Mouse (Mus musculus): ENCODE measurements around the gene Cdkn2aipnl. TPM values are rescaled to one million over a fixed set of nuclear protein-coding genes. Genes with fewer than 3 reads are reported as not detected.

Cdkn2aipnl gene
- polyA plus RNA-seq, 1 experiment from 2014 or later: 141 TPM

DNA sequence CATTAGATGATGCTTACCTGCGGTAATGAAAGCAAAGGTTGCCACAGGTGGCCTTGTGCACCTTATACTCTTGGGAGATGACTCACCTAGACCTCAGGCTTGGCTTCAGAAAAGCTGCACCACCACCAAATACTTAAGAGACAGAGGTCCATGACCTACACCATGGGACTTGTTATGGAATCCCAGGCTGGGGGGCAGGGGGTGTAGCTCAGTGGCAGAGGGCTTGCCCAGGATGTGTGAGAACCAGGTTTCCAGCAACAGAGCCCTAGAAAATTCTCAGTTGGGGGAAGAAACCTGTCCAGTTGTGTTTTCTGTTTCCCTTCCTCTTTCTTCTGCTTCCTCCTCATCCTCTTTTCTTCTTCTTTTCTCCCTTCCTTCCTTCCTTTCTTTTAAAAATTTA, 36.3 kb upstream of the Cdkn2aipnl start:
- H3K4me3 ChIP-seq (ENCODE audit: low read depth, low read length): no peak overlapping the region
- DNase-seq (ENCODE audit: low spot score, missing footprints): no peak
- 94% methylated on average over 1 of the region's 1 CpGs for WGBS
- no peak for ATAC-seq (ENCODE audit: low FRiP score)
- H3K36me3 ChIP-seq (ENCODE audit: control insufficient read depth, insufficient read depth, low read length): no peaks in the 10 kb centered on the region
- H3K4me2 ChIP-seq: no peak overlapping the region
- H3K27me3 ChIP-seq (ENCODE audit: control insufficient read depth, insufficient read depth, low read length): no peaks in the 10 kb centered on the region
- H3K9ac ChIP-seq (ENCODE audit: low read length): no peak overlapping the region
- H3K27ac ChIP-seq (ENCODE audit: low read depth, low read length): no peak overlapping the region
- H3K4me1 ChIP-seq (ENCODE audit: control insufficient read depth, insufficient read depth, low read length): no peaks in the 10 kb centered on the region
- no peaks in the 10 kb centered on the region for H3K9me3 ChIP-seq (ENCODE audit: control insufficient read depth, low read length)

DNA sequence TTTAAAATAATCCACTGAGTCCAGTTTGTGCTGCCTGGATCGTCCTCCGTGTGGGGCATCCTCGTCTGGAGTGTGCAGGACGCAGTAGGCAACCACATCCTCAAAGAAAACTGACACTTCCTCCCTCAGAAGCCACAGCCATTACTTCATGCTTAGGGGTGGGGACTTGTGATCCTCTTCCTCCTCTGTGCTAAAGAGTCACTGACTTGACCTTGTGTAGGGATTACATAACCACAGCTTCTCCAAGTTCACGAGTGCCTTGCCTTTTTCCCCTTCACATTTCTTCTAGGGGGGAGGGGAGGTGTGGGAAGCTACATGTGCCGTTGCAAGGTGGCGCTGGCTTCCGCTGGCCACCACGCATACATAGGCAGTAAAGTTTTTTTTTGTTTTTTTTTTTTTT, 35.7 kb upstream of the Cdkn2aipnl start:
- Histone ChIP-seq H3K4me2 (no peak overlapping the region), H3K27me3 (ENCODE audit: control insufficient read depth, insufficient read depth, low read length) (no peaks in the 10 kb centered on the region), H3K4me3 (ENCODE audit: low read depth, low read length) (no peak overlapping the region), H3K36me3 (ENCODE audit: control insufficient read depth, insufficient read depth, low read length) (no peaks in the 10 kb centered on the region), H3K27ac (ENCODE audit: low read depth, low read length) (no peak overlapping the region), H3K9me3 (ENCODE audit: control insufficient read depth, low read length) (no peaks in the 10 kb centered on the region), H3K9ac (ENCODE audit: low read length) (no peak overlapping the region), H3K4me1 (ENCODE audit: control insufficient read depth, insufficient read depth, low read length) (no peaks in the 10 kb centered on the region)
- no peak for ATAC-seq (ENCODE audit: low FRiP score)
- WGBS: 91% methylated on average over 9 of the region's 9 CpGs
- DNase-seq (ENCODE audit: low spot score, missing footprints): no peak

DNA sequence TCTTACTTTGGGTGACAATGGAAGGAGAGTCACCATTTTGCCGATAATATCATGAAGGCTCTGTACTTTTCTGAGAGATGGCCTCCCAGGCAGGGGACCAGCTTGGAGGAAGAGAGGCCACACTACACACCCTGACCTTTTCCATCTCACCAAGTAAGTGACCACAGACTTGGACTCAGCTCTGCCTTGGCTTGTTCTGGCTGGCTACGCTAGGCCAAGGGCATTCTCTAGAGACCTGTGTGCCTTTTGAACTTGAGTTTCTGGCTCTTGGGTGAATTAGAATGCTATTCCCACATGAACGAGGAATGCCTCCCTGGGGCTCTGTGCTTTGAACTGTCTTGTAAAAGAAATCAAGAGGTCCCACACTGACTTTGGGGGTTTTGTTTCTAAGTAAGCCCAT, 33.2 kb upstream of the Cdkn2aipnl start:
- Histone ChIP-seq H3K4me1 (ENCODE audit: control insufficient read depth, insufficient read depth, low read length) (no peaks in the 10 kb centered on the region), H3K4me3 (ENCODE audit: low read depth, low read length) (no peak overlapping the region), H3K4me2 (no peak overlapping the region), H3K27ac (ENCODE audit: low read depth, low read length) (no peak overlapping the region), H3K27me3 (ENCODE audit: control insufficient read depth, insufficient read depth, low read length) (no peaks in the 10 kb centered on the region), H3K36me3 (ENCODE audit: control insufficient read depth, insufficient read depth, low read length) (no peaks in the 10 kb centered on the region), H3K9ac (ENCODE audit: low read length) (no peak overlapping the region), H3K9me3 (ENCODE audit: control insufficient read depth, low read length) (no peaks in the 10 kb centered on the region)
- no peak for DNase-seq (ENCODE audit: low spot score, missing footprints)
- no peak for ATAC-seq (ENCODE audit: low FRiP score)
- 87% methylated on average over 3 of the region's 3 CpGs for WGBS

DNA sequence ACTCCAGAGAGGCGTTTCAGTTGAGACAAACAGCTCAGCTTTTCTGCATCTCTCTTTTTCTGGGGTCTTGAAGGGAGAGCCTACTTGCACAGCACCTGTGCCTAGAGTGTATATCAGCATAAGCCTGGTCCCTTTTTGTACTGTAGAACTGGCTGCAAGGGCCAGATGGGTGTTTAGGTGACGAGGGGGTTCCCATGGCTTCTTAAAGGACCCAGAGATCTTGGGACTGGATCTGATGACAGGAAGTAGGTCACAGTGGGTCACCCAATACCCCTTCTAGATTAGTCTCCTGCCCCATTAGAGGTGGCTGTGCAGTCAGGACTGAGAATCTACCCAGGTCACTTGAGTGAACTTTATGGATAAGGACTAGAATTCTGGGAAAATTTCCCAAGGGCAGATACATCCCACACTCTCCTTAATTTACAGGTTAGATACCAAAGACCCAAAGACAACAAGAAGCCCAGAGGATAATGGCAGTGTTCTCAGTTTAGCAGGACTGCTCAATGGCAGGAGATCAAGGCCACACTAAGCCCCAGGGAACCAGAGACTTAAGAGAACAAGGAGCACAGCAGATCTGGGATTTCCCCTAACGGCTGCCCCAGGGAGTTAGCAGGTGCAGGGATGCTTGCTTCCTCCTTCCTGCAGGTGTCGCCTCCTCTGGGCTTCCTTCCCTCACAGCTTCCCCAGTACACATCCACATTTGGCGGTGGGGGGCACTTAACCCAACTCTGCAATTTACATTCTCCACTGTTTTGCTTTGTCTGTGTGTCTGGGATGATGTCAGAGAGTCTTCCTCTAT, 31.6 kb upstream of the Cdkn2aipnl start:
- Histone ChIP-seq H3K4me1 (ENCODE audit: control insufficient read depth, insufficient read depth, low read length) (no peaks in the 10 kb centered on the region), H3K4me3 (ENCODE audit: low read depth, low read length) (no peak overlapping the region), H3K9me3 (ENCODE audit: control insufficient read depth, low read length) (no peaks in the 10 kb centered on the region), H3K27ac (ENCODE audit: low read depth, low read length) (no peak overlapping the region), H3K27me3 (ENCODE audit: control insufficient read depth, insufficient read depth, low read length) (no peaks in the 10 kb centered on the region), H3K9ac (ENCODE audit: low read length) (no peak overlapping the region), H3K4me2 (no peak overlapping the region), H3K36me3 (ENCODE audit: control insufficient read depth, insufficient read depth, low read length) (no peaks in the 10 kb centered on the region)
- no peak for ATAC-seq (ENCODE audit: low FRiP score)
- 62% methylated on average over 5 of the region's 5 CpGs for WGBS
- DNase-seq (ENCODE audit: low spot score, missing footprints): no peak

DNA sequence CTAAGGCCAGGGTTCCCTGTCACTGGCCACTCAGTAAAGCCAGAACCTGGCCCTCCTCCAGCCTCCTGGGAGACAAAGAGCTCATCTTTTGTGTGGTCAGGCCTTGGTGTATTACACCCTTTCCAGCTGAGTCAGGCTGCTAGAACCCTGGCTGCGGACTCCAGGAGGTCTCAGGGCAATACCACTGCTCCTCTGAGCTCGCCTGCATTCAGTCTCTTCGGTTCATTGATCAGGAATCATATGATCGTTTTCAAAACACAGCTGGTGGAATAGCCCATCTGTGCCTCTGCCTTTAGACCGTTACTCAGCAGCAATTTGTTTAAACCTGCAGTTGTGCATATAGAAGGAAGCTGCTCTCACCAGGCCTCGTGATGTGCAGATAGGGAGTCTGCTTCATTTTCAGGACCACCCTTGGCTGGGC, 30.1 kb upstream of the Cdkn2aipnl start:
- no peak overlapping the region for H3K4me3 ChIP-seq (ENCODE audit: low read depth, low read length)
- H3K27me3 ChIP-seq (ENCODE audit: control insufficient read depth, insufficient read depth, low read length): no peaks in the 10 kb centered on the region
- no peaks in the 10 kb centered on the region for H3K36me3 ChIP-seq (ENCODE audit: control insufficient read depth, insufficient read depth, low read length)
- ATAC-seq (ENCODE audit: low FRiP score): no peak
- DNase-seq (ENCODE audit: low spot score, missing footprints): no peak
- no peak overlapping the region for H3K27ac ChIP-seq (ENCODE audit: low read depth, low read length)
- H3K9me3 ChIP-seq (ENCODE audit: control insufficient read depth, low read length): no peaks in the 10 kb centered on the region
- no peak overlapping the region for H3K9ac ChIP-seq (ENCODE audit: low read length)
- H3K4me1 ChIP-seq (ENCODE audit: control insufficient read depth, insufficient read depth, low read length): no peaks in the 10 kb centered on the region
- 64% methylated on average over 6 of the region's 6 CpGs for WGBS
- no peak overlapping the region for H3K4me2 ChIP-seq

DNA sequence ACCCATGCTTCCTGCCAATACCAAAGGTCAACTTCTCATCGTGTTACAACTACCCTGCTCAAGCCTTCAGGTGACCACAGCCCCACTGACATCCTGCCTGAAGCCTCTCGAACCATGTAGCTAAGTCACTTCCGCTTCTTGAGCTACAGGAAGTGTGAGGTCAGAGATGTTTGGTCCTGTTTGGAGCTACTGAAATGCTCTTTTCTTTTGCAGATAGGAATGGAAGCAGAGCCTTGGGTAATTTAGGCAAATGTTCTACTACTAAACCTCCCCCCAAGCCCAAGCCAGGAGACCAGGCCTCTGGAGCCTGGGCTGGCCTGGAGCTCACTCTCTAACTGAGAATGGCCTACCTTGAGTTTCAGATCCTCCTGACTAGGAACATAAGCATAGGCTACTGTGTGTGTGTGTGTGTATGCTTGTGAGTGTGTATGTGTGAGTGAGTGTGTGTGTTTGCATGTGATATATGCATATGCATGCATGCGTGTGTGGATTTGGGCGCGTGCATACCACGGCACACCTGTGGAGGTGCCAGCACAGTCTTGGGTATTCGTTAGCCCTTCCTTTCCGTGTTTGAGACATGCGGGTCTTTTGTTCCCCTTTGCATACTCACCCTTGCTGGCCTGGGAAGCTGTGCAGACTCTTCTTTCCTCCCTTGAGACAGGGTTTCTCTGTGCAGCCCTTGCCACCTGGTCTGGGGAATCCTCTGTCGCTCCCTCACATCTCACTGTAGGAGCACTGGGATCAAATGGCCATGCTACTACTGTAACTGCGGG, 28.5 kb upstream of the Cdkn2aipnl start:
- no peak overlapping the region for H3K4me2 ChIP-seq
- no peak overlapping the region for H3K27ac ChIP-seq (ENCODE audit: low read depth, low read length)
- ATAC-seq (ENCODE audit: low FRiP score) (no peak), DNase-seq (ENCODE audit: low spot score, missing footprints) (no peak)
- H3K27me3 ChIP-seq (ENCODE audit: control insufficient read depth, insufficient read depth, low read length): no peaks in the 10 kb centered on the region
- no peak overlapping the region for H3K9ac ChIP-seq (ENCODE audit: low read length)
- no peak overlapping the region for H3K4me3 ChIP-seq (ENCODE audit: low read depth, low read length)
- no peaks in the 10 kb centered on the region for H3K36me3 ChIP-seq (ENCODE audit: control insufficient read depth, insufficient read depth, low read length)
- H3K4me1 ChIP-seq (ENCODE audit: control insufficient read depth, insufficient read depth, low read length): no peaks in the 10 kb centered on the region
- WGBS: 85% methylated on average over 12 of the region's 12 CpGs
- H3K9me3 ChIP-seq (ENCODE audit: control insufficient read depth, low read length): no peaks in the 10 kb centered on the region

DNA sequence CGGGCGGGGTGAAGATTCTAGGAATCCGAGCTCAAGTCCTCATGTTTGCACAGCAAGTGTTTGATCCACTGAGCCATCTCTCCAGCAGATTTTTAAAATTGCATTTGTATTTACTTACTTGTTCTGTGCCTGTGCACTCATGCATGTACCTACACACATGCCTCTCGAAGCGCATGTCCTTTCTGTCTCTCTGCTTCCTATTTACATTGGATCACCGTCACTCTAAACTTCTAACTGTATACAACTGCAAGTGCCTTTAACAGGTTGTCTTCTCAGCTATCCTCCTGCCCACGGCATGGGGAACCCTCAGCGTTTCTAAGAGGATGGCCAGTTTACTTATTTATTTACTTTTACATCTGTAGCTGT, 27.9 kb upstream of the Cdkn2aipnl start:
- DNase-seq (ENCODE audit: low spot score, missing footprints) (no peak), ATAC-seq (ENCODE audit: low FRiP score) (no peak)
- WGBS: 87% methylated on average over 8 of the region's 8 CpGs
- Histone ChIP-seq H3K36me3 (ENCODE audit: control insufficient read depth, insufficient read depth, low read length) (no peaks in the 10 kb centered on the region), H3K4me2 (no peak overlapping the region), H3K27me3 (ENCODE audit: control insufficient read depth, insufficient read depth, low read length) (no peaks in the 10 kb centered on the region), H3K27ac (ENCODE audit: low read depth, low read length) (no peak overlapping the region), H3K9me3 (ENCODE audit: control insufficient read depth, low read length) (no peaks in the 10 kb centered on the region), H3K4me1 (ENCODE audit: control insufficient read depth, insufficient read depth, low read length) (no peaks in the 10 kb centered on the region), H3K4me3 (ENCODE audit: low read depth, low read length) (no peak overlapping the region), H3K9ac (ENCODE audit: low read length) (no peak overlapping the region)

DNA sequence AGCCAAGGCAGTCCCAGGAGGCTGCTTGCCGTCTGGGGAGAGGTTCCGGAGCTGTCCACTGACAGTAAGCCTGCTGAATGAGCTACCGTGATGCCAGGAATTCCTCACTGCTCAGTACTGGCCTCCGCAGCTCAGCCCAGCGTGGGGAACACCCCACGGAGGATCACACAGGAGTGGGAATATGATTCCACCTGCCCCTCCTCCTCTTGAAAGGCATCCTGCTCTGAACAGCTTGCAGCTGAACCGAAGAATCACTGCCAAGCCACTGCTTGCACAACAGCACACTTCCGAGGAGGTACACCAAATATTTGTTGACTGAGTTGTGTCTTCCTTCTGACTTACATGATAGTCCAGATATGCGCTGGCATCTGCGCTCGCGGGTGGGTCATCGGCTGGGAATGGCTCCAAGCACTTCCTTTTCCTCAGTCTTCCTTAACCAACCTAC, 26.9 kb upstream of the Cdkn2aipnl start:
- no peak overlapping the region for H3K4me3 ChIP-seq (ENCODE audit: low read depth, low read length)
- DNase-seq (ENCODE audit: low spot score, missing footprints) (no peak), ATAC-seq (ENCODE audit: low FRiP score) (no peak)
- no peaks in the 10 kb centered on the region for H3K4me1 ChIP-seq (ENCODE audit: control insufficient read depth, insufficient read depth, low read length)
- no peak overlapping the region for H3K4me2 ChIP-seq
- no peak overlapping the region for H3K27ac ChIP-seq (ENCODE audit: low read depth, low read length)
- H3K27me3 ChIP-seq (ENCODE audit: control insufficient read depth, insufficient read depth, low read length): no peaks in the 10 kb centered on the region
- no peak overlapping the region for H3K9ac ChIP-seq (ENCODE audit: low read length)
- no peaks in the 10 kb centered on the region for H3K36me3 ChIP-seq (ENCODE audit: control insufficient read depth, insufficient read depth, low read length)
- H3K9me3 ChIP-seq (ENCODE audit: control insufficient read depth, low read length): no peaks in the 10 kb centered on the region
- WGBS: 79% methylated on average over 13 of the region's 13 CpGs
